Mouse (Mus musculus) erythroblast, embryonic 14.5 days (primary cell): ENCODE measurements around the gene Tmem211.

Experiments used
- GATA1 ChIP-seq: IDR thresholded peaks from 2 replicates; pipeline ENCODE4 v1.6.1; 2012; ENCODE audit warnings: low read length, inconsistent platforms, mixed read lengths
- TAL1 ChIP-seq: IDR thresholded peaks from 3 replicates; pipeline ENCODE4 v1.6.1; 2012; ENCODE audit warnings: low read length, inconsistent platforms, mixed read lengths

- TF ChIP-seq TAL1 (no peak), GATA1 (no peak)
Measured at GRCm38 (mm10) chr5:113181441-113181840, 45.3 kb upstream of the Tmem211 start.
